Mouse (Mus musculus) MEL (cell line): ENCODE measurements at regions not wholly inside any gene's neighbourhood (a gene's known extent, or its start where the extent isn't known, plus 50 kb on each side); places are given as distances from the start of the nearest gene placed in this dataset.

Experiments used
- CTCF ChIP-seq, 3 experiments: IDR thresholded peaks in 2 of 3; conservative IDR thresholded peaks in 1 of 3; 2 replicates each; pipeline ENCODE4 v1.5.1; 2011 to 2012; ENCODE audit warnings: low read length in 3 of 3, low read depth in 2 of 3, mild to moderate bottlenecking in 2 of 3, improper control_type of control experiment in 1 of 3, inconsistent platforms in 1 of 3, mixed read lengths in 1 of 3, moderate library complexity in 1 of 3; ENCODE audit not compliant: control insufficient read depth in 1 of 3, insufficient read depth in 1 of 3, poor library complexity in 1 of 3, severe bottlenecking in 1 of 3
- ZC3H11A ChIP-seq: IDR thresholded peaks from 2 replicates; pipeline ENCODE4 v1.6.1; 2012; ENCODE audit warnings: low read depth, mild to moderate bottlenecking, inconsistent platforms, low read length, improper control_type of control experiment
- ZKSCAN1 ChIP-seq: IDR thresholded peaks from 2 replicates; pipeline ENCODE4 v1.6.1; 2012; ENCODE audit warnings: low read depth, mild to moderate bottlenecking, inconsistent platforms, low read length, improper control_type of control experiment, moderate library complexity

- TF ChIP-seq CTCF (IDR thresholded peaks at IDR 0.05 in 2 of 3, conservative IDR thresholded peaks at IDR 0.05 in 1 of 3; ENCODE audit: control insufficient read depth in 1 of 3, insufficient read depth in 1 of 3, low read depth in 2 of 3, low read length in 3 of 3, poor library complexity in 1 of 3, severe bottlenecking in 1 of 3) = no peak
- TF ChIP-seq ZC3H11A = no peak
- no peak for TF ChIP-seq ZKSCAN1
Measured at GRCm38 (mm10) chr1:193551340-193551739, 181.2 kb upstream of the Camk1g start.
